Mouse (Mus musculus): Measurements from ENCODE around the gene Sept6. TPM values are rescaled to one million over a fixed set of nuclear protein-coding genes. Genes with fewer than 3 reads are reported as not detected.
"Not testable (repeated sequence)": the region's sequence is repeated elsewhere in the genome, so short reads cannot be mapped to it uniquely, and the experiment has no call there.

Sept6 gene
- polyA plus RNA-seq, 1 experiment from 2014 or later, result 53.0 TPM

- Histone ChIP-seq H3K36me3 (no peaks in the 10 kb centered on the region), H3K27ac (replicated peaks) (peak within 1 kb of the TSS; percentile 84), H3K27me3 (no peaks in the 10 kb centered on the region), H3K9ac (replicated peaks) (peak within 1 kb of the TSS; percentile 70), H3K9me3 (no peaks in the 10 kb centered on the region), H3K4me1 (0 out of 2 replicates have a peak, but pooled peaks cover 4% of the 10 kb centered on the region), H3K4me2 (replicated peaks) (peak within 1 kb of the TSS; percentile 50), H3K4me3 (peak within 1 kb of the TSS; percentile 60)
- peak; percentile 78 for ATAC-seq (replicated peaks)
- 22% methylated on average over 37 of the region's 47 CpGs for WGBS
These were observed 89.1 kb downstream of the Sept6 start, which contains the start of gene Nkrf for GRCm38 (mm10) chrX:36902321-36903114. Gene Nkrf, minus strand, starts transcription at chrX:36902899.

GRCm38 (mm10) chrX:36901655-36902054 lies 89.9 kb downstream of the Sept6 start:
- Histone ChIP-seq H3K4me1 (0 out of 2 replicates have a peak, but pooled peaks cover 4% of the 10 kb centered on the region), H3K36me3 (no peaks in the 10 kb centered on the region), H3K4me2 (replicated peaks) (peak overlapping the region; percentile 50), H3K27ac (replicated peaks) (peak overlapping the region; percentile 84), H3K4me3 (peak overlapping the region; percentile 60), H3K27me3 (no peaks in the 10 kb centered on the region), H3K9ac (replicated peaks) (peak overlapping the region; percentile 70), H3K9me3 (no peaks in the 10 kb centered on the region)
- 20% methylated on average over 3 of the region's 3 CpGs for WGBS
- no peak for ATAC-seq (replicated peaks)

GRCm38 (mm10) chrX:36898931-36899330 lies 92.7 kb downstream of the Sept6 start:
- not testable (repeated sequence) for ATAC-seq (replicated peaks); H3K4me1 ChIP-seq
- WGBS, result 20% methylated on average over 1 of the region's 1 CpGs

GRCm38 (mm10) chrX:36884719-36885118 lies 106.9 kb downstream of the Sept6 start:
- ATAC-seq (replicated peaks), result no peak
- H3K27me3 ChIP-seq, result no peaks in the 10 kb centered on the region
- 89% methylated on average over 1 of the region's 1 CpGs for WGBS
- no peak overlapping the region for H3K27ac ChIP-seq (replicated peaks)
- H3K4me1 ChIP-seq, result no peaks in the 10 kb centered on the region
- H3K36me3 ChIP-seq, result peaks cover 10% of the 10 kb centered on the region
- H3K9ac ChIP-seq (replicated peaks), result no peak overlapping the region
- no peak overlapping the region for H3K4me3 ChIP-seq
- H3K9me3 ChIP-seq, result no peaks in the 10 kb centered on the region
- no peak overlapping the region for H3K4me2 ChIP-seq (replicated peaks)

More at GRCm38 (mm10) chrX:36898931-36899330, 92.7 kb downstream of the Sept6 start:
- not testable (repeated sequence) for H3K9me3 ChIP-seq; H3K4me2 ChIP-seq (replicated peaks); H3K27ac ChIP-seq (replicated peaks); H3K9ac ChIP-seq (replicated peaks); H3K4me3 ChIP-seq; H3K36me3 ChIP-seq; H3K27me3 ChIP-seq

GRCm38 (mm10) chrX:36874704-36875128 lies 116.9 kb downstream of the Sept6 start:
- Histone ChIP-seq H3K27me3 (no peaks in the 10 kb centered on the region), H3K4me3 (peak overlapping the region; percentile 58), H3K36me3 (no peaks in the 10 kb centered on the region), H3K9ac (replicated peaks) (peak overlapping the region; percentile 76), H3K4me2 (replicated peaks) (peak overlapping the region; percentile 55), H3K9me3 (no peaks in the 10 kb centered on the region), H3K4me1 (peaks cover 5% of the 10 kb centered on the region), H3K27ac (replicated peaks) (peak overlapping the region; percentile 73)
- no peak; the same call in none of the 2 replicates for ATAC-seq (replicated peaks)
- 18% methylated on average over 25 of the region's 36 CpGs for WGBS

GRCm38 (mm10) chrX:36874178-36874696 lies 117.4 kb downstream of the Sept6 start:
- 17% methylated on average over 56 of the region's 57 CpGs for WGBS
- Histone ChIP-seq H3K27me3 (no peaks in the 10 kb centered on the region), H3K9me3 (no peaks in the 10 kb centered on the region), H3K4me2 (replicated peaks) (peak overlapping the region; percentile 55), H3K27ac (replicated peaks) (peak overlapping the region; percentile 73), H3K9ac (replicated peaks) (peak overlapping the region; percentile 76), H3K4me3 (peak overlapping the region; percentile 58), H3K36me3 (no peaks in the 10 kb centered on the region), H3K4me1 (peaks cover 5% of the 10 kb centered on the region)
- peak; percentile 96 for ATAC-seq (replicated peaks)

GRCm38 (mm10) chrX:36873765-36874164 lies 117.8 kb downstream of the Sept6 start, which contains the start of the genes Ube2a and C330007P06Rik:
Gene Ube2a, plus strand, starts transcription at chrX:36873900.
Gene C330007P06Rik, minus strand, starts transcription at chrX:36874111.
- ATAC-seq (replicated peaks), result peak; percentile 65
- H3K4me1 ChIP-seq, result peaks cover 5% of the 10 kb centered on the region
- H3K27ac ChIP-seq (replicated peaks), result peak within 1 kb of the TSS; percentile 73
- whole genome bisulfite sequencing, result 27% methylated on average over 8 of the region's 8 CpGs
- H3K9me3 ChIP-seq, result no peaks in the 10 kb centered on the region
- no peaks in the 10 kb centered on the region for H3K36me3 ChIP-seq
- peak within 1 kb of the TSS; percentile 76 for H3K9ac ChIP-seq (replicated peaks)
- H3K4me2 ChIP-seq (replicated peaks), result peak within 1 kb of the TSS; percentile 55
- peak within 1 kb of the TSS; percentile 58 for H3K4me3 ChIP-seq
- H3K27me3 ChIP-seq, result no peaks in the 10 kb centered on the region

- 82% methylated on average over 3 of the region's 3 CpGs for WGBS
- no peak for ATAC-seq (replicated peaks)
- H3K4me3 ChIP-seq, result no peak overlapping the region
These were observed 121.2 kb downstream of the Sept6 start for GRCm38 (mm10) chrX:36870372-36870771.

GRCm38 (mm10) chrX:36864609-36865328 lies 126.8 kb downstream of the Sept6 start:
- WGBS, result 56% methylated on average over 8 of the region's 8 CpGs
- Histone ChIP-seq H3K27me3 (no peaks in the 10 kb centered on the region), H3K9ac (replicated peaks) (no peak overlapping the region), H3K4me3 (peak overlapping the region; percentile 46), H3K9me3 (no peaks in the 10 kb centered on the region), H3K4me2 (replicated peaks) (peak overlapping the region; percentile 33), H3K27ac (replicated peaks) (peak overlapping the region; percentile 71; the same call in 1 of the 2 replicates), H3K4me1 (peaks cover 13% of the 10 kb centered on the region), H3K36me3 (no peaks in the 10 kb centered on the region)
- peak; percentile 51 for ATAC-seq (replicated peaks)

More at GRCm38 (mm10) chrX:36870372-36870771, 121.2 kb downstream of the Sept6 start:
- peaks cover 2% of the 10 kb centered on the region for H3K4me1 ChIP-seq
- H3K27me3 ChIP-seq, result no peaks in the 10 kb centered on the region
- no peak overlapping the region for H3K27ac ChIP-seq (replicated peaks)
- no peak overlapping the region for H3K9ac ChIP-seq (replicated peaks)
- no peaks in the 10 kb centered on the region for H3K9me3 ChIP-seq
- H3K36me3 ChIP-seq, result no peaks in the 10 kb centered on the region
- H3K4me2 ChIP-seq (replicated peaks), result no peak overlapping the region

GRCm38 (mm10) chrX:36863766-36864608 lies 127.6 kb downstream of the Sept6 start:
- Histone ChIP-seq H3K27me3 (no peaks in the 10 kb centered on the region), H3K4me2 (replicated peaks) (peak overlapping the region; percentile 44), H3K27ac (replicated peaks) (peak overlapping the region; percentile 71), H3K4me3 (peak overlapping the region; percentile 46), H3K4me1 (peaks cover 13% of the 10 kb centered on the region), H3K9ac (replicated peaks) (peak overlapping the region; percentile 43), H3K36me3 (no peaks in the 10 kb centered on the region), H3K9me3 (no peaks in the 10 kb centered on the region)
- WGBS, result 20% methylated on average over 43 of the region's 44 CpGs
- ATAC-seq (replicated peaks), result peak; percentile 94
